Mouse (Mus musculus) neural tube, embryonic 11.5 days (tissue): ENCODE measurements at regions not wholly inside any gene's neighbourhood (a gene's known extent, or its start where the extent isn't known, plus 50 kb on each side); places are given as distances from the start of the nearest gene placed in this dataset.

Experiments used
- ATAC-seq: fragments of 200-750 bp; cut with Nextera tagmentation; 2 replicates; pipeline ENCODE4 v1.8.0; 2017; ENCODE audit warnings: moderate number of reproducible peaks, mild to moderate bottlenecking, moderate TSS enrichment, moderate library complexity; ENCODE audit not compliant: insufficient read depth, low FRiP score, low TSS enrichment
- DNase-seq: peaks from one replicate; pipeline ENCODE4 v3.0.0-alpha.2; 2015; ENCODE audit warnings: low spot score
- H3K27ac ChIP-seq: fragments of 300-500 bp; sonication (generic); 2 replicates; pipeline ENCODE4 v1.5.1; 2014; ENCODE audit warnings: low read depth, mild to moderate bottlenecking, low read length
- H3K27me3 ChIP-seq: fragments of 300-500 bp; sonication (generic); 2 replicates; pipeline ENCODE4 v1.6.1; 2014; ENCODE audit warnings: mild to moderate bottlenecking, low read length, mixed read lengths; ENCODE audit not compliant: control insufficient read depth, insufficient read depth
- H3K36me3 ChIP-seq: fragments of 300-500 bp; sonication (generic); 2 replicates; pipeline ENCODE4 v1.6.1; 2014; ENCODE audit warnings: mild to moderate bottlenecking, low read length, moderate library complexity, mixed read lengths; ENCODE audit not compliant: control insufficient read depth, insufficient read depth
- H3K4me1 ChIP-seq: fragments of 300-500 bp; sonication (generic); 2 replicates; pipeline ENCODE4 v1.6.1; 2014; ENCODE audit warnings: low read length, mixed read lengths; ENCODE audit not compliant: control insufficient read depth, insufficient read depth
- H3K4me2 ChIP-seq: fragments of 300-500 bp; sonication (generic); 2 replicates; pipeline ENCODE4 v1.6.1; 2014; ENCODE audit warnings: low read depth, mild to moderate bottlenecking, moderate library complexity
- H3K4me3 ChIP-seq: fragments of 300-500 bp; sonication (generic); 2 replicates; pipeline ENCODE4 v1.5.1; 2014; ENCODE audit warnings: low read depth, low read length
- H3K9ac ChIP-seq: fragments of 300-500 bp; sonication (generic); 2 replicates; pipeline ENCODE4 v1.6.1; 2014; ENCODE audit warnings: mild to moderate bottlenecking, low read length
- H3K9me3 ChIP-seq: fragments of 300-500 bp; sonication (generic); 2 replicates; pipeline ENCODE4 v1.6.1; 2016; ENCODE audit warnings: low read length; ENCODE audit not compliant: control insufficient read depth
- WGBS: fragments of 180-500 bp; shearing (Covaris S2); extraction: QIAGEN DNeasy Blood & Tissue Kit; methylation state at CpG from one replicate; pipeline ENCODE4 v1.1.7; 2014; 5-methylcytosine and 5-hydroxymethylcytosine counted together

DNA sequence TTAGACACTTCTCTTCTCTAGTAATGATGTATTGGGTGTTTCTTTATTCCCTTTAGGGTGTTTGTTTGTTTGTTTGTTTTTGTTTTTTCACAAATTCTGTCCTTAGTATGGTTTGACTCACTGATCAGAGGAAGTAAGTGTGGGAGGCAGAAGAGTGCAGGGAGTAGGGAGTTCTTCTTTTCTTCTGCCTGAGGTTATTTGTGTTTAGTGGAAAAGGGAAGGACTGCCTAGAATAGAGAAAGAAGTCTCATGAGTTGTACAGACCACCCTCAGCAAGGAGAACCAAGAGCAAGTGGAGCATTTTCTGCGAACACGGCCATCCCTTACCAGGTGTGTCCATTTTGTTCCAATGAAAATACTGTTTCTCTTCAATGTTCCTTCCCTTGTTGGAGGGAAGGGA is 253.9 kb downstream of the Ptprc start:
- Histone ChIP-seq H3K9me3 (no peaks in the 10 kb centered on the region), H3K27me3 (no peaks in the 10 kb centered on the region), H3K4me2 (no peak overlapping the region), H3K4me3 (no peak overlapping the region), H3K36me3 (no peaks in the 10 kb centered on the region; the same call in 1 of the 2 replicates), H3K4me1 (0 out of 2 replicates have a peak, but pooled peaks cover 2% of the 10 kb centered on the region), H3K9ac (no peak overlapping the region), H3K27ac (no peak overlapping the region)
- no peak for DNase-seq
- 94% methylated on average over 2 of the region's 2 CpGs for WGBS
- ATAC-seq, result no peak

DNA sequence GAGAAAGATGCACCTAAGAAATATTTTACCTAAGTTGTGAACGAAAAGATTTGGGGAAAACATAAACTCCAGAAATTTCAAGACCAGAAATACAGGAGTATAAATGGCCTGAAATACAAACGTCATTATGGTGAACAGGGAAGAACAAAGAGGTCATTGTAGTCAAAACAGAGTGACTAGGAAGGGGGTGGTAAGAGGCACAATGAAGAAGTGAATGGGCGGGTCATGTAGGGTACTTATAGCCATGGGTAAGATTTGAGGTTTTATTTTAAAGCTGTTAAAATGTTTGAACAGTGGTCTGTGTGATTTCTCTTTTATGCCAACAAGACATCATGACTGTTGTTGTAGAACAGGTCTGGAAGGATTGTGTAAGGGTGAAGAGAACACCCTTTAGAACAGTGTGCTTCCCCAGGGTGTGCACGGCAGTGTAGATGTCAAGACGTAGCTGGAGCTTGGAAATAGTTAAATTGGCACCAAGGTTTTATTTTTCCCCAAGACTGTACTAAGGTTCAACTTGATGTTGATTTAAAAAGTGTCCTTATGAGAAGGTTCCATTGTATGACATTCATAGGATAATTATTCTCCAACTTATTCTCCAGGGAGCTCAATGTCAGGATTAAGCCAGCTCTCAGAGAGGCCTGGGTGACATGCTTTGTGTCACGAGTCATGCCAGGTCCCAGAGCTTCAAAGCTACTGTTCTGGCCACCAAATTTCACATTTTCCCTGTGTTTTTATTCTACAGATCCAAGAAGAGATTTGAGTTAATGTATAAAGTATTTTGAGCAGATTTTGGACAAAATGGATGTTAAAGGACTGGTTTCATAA is 255.6 kb downstream of the Ptprc start:
- 70% methylated on average over 6 of the region's 6 CpGs for WGBS
- Histone ChIP-seq H3K9ac (no peak overlapping the region), H3K36me3 (no peaks in the 10 kb centered on the region; the same call in 1 of the 2 replicates), H3K27ac (no peak overlapping the region), H3K4me2 (no peak overlapping the region), H3K4me3 (no peak overlapping the region), H3K27me3 (no peaks in the 10 kb centered on the region), H3K9me3 (no peaks in the 10 kb centered on the region), H3K4me1 (0 out of 2 replicates have a peak, but pooled peaks cover 2% of the 10 kb centered on the region)
- ATAC-seq, result no peak
- DNase-seq, result no peak

GRCm38 (mm10) chr1:137917449-137917848 is 258.1 kb downstream of the Ptprc start:
- Histone ChIP-seq H3K36me3 (no peaks in the 10 kb centered on the region; the same call in 1 of the 2 replicates), H3K27me3 (no peaks in the 10 kb centered on the region), H3K4me3 (no peak overlapping the region), H3K27ac (no peak overlapping the region), H3K4me2 (no peak overlapping the region), H3K9me3 (no peaks in the 10 kb centered on the region), H3K9ac (no peak overlapping the region), H3K4me1 (no peaks in the 10 kb centered on the region)
- DNase-seq (no peak), ATAC-seq (no peak)
- WGBS, result 72% methylated on average over 1 of the region's 1 CpGs

DNA sequence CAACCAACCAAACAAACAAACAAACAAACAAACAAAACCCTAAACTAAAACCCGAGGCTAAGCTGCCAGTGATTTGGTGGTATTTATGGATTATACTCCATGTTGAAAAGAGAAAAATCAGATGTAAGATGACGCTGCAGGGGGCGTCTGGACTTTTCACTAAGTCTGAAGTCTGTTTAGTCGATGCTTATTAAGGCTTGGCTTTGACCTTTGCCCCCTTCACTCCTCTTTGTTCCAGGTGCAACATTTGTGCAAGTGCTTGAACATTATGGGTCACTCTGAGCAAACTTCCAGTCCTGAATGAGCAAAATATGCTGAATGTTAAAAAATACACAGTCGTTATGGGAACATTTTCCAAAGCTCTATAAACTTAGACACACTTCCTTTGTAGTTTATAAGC is 268.6 kb downstream of the Ptprc start:
- DNase-seq (no peak), ATAC-seq (no peak)
- no peak overlapping the region for H3K9ac ChIP-seq
- H3K4me1 ChIP-seq, result peaks cover 12% of the 10 kb centered on the region
- WGBS, result 51% methylated on average over 5 of the region's 5 CpGs
- H3K27me3 ChIP-seq, result no peaks in the 10 kb centered on the region
- H3K27ac ChIP-seq, result no peak overlapping the region
- no peak overlapping the region for H3K4me3 ChIP-seq
- no peaks in the 10 kb centered on the region; the same call in 1 of the 2 replicates for H3K36me3 ChIP-seq
- no peak overlapping the region for H3K4me2 ChIP-seq
- no peaks in the 10 kb centered on the region for H3K9me3 ChIP-seq

DNA sequence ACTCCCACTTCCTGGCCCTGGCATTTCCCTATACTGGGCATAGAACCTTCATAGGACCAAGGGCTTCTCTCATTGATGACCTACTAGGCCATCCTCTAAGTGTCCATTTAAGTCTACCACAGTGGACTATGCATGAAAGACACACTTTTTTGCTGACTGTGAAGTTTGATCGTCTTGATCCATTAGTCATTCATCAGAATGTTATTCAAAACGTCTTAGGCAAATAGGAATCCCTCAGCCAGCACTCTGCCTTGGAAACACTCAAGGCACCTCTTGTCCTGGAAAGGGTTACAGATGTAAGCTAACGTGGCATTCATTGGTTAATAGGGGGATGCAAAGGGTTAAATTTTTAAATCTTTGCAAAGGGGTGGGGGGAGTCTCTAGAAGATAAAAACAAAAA is 269.0 kb downstream of the Ptprc start:
- Histone ChIP-seq H3K9me3 (no peaks in the 10 kb centered on the region), H3K4me3 (no peak overlapping the region), H3K27ac (no peak overlapping the region), H3K4me2 (no peak overlapping the region), H3K9ac (no peak overlapping the region), H3K36me3 (no peaks in the 10 kb centered on the region; the same call in 1 of the 2 replicates), H3K27me3 (no peaks in the 10 kb centered on the region), H3K4me1 (peaks cover 13% of the 10 kb centered on the region)
- DNase-seq (no peak), ATAC-seq (no peak)
- 47% methylated on average over 3 of the region's 3 CpGs for WGBS

DNA sequence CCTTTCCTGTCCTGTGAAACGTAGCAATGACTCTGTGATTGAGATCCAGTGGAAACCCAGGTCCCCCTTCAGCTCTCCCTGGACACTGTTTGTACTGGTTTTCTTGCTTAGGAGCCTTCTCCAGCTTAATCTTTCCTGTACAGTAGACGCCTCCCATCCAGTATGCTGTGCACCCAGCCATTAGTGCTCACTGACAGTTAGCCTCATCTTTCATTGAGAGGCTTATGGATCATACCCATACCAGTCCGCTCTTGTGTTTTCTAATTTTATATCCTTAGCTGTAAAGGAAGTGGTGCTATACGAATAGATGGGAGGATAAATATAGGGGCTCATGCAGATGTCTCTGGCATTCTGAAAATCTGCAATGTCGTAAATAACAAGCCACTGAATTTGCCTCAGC is 269.9 kb downstream of the Ptprc start:
- ATAC-seq (no peak), DNase-seq (no peak)
- Histone ChIP-seq H3K27me3 (no peaks in the 10 kb centered on the region), H3K4me3 (no peak overlapping the region), H3K27ac (no peak overlapping the region), H3K9me3 (no peaks in the 10 kb centered on the region), H3K4me2 (0 out of 2 replicates have a peak overlapping the region, but pooled peaks have one; percentile 5), H3K4me1 (peaks cover 13% of the 10 kb centered on the region), H3K9ac (no peak overlapping the region), H3K36me3 (no peaks in the 10 kb centered on the region)
- WGBS, result 65% methylated on average over 5 of the region's 5 CpGs

DNA sequence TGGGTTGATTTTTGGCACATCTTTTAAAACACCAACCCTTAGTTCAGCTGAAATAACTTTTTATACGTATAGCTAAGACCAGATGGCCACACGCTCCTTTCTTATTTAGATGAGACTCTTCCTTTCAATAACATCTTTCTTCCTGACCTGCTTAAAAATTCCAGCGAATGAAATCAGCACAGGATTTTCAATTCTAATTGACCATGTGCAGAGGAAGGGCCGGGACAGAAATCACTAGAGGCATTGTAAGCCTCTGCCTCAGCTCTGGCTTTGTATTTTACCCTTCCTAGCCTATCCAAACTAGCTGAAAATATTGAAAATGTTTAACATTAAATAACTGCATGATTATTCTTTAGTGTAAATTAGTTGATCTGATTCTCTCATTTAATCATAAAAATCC is 272.2 kb downstream of the Ptprc start:
- Histone ChIP-seq H3K4me3 (no peak overlapping the region), H3K4me2 (peak overlapping the region; percentile 47; the same call in 1 of the 2 replicates), H3K27me3 (no peaks in the 10 kb centered on the region), H3K9me3 (no peaks in the 10 kb centered on the region), H3K36me3 (no peaks in the 10 kb centered on the region), H3K4me1 (peaks cover 13% of the 10 kb centered on the region), H3K9ac (no peak overlapping the region), H3K27ac (no peak overlapping the region)
- no peak for DNase-seq
- ATAC-seq, result no peak
- 22% methylated on average over 4 of the region's 4 CpGs for WGBS

DNA sequence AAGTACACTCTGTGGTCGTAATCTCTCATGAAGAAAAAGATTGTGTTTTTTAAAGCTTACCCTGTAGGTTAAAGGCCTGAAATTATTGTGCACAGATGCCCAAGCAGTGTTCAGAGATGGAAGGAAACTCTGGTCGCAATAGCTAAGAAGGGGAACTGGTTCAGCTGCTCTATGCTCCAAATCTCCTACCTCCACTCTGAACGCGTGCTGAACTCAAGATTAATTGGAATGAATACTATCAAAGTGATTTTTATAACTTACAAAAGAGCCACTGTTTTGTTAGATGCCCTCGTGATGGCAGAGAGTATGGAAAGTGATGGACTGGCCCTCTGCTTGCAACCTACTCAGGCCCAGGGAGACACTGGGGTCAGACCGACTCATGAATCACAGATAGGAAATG is 272.6 kb downstream of the Ptprc start:
- peaks cover 13% of the 10 kb centered on the region for H3K4me1 ChIP-seq
- peak overlapping the region; percentile 83 for H3K4me3 ChIP-seq
- 38% methylated on average over 6 of the region's 6 CpGs for WGBS
- H3K4me2 ChIP-seq, result peak overlapping the region; percentile 47
- peak overlapping the region; percentile 72 for H3K27ac ChIP-seq
- ATAC-seq (no peak), DNase-seq (no peak)
- no peaks in the 10 kb centered on the region for H3K9me3 ChIP-seq
- no peaks in the 10 kb centered on the region for H3K36me3 ChIP-seq
- peak overlapping the region; percentile 43 for H3K9ac ChIP-seq
- no peaks in the 10 kb centered on the region for H3K27me3 ChIP-seq

- Histone ChIP-seq H3K4me1 (peaks cover 13% of the 10 kb centered on the region), H3K4me3 (peak overlapping the region; percentile 83), H3K27ac (no peak overlapping the region; the same call in 1 of the 2 replicates), H3K27me3 (no peaks in the 10 kb centered on the region), H3K9me3 (no peaks in the 10 kb centered on the region), H3K36me3 (no peaks in the 10 kb centered on the region), H3K9ac (peak overlapping the region; percentile 42; the same call in 1 of the 2 replicates), H3K4me2 (peak overlapping the region; percentile 47)
- DNase-seq (no peak), ATAC-seq (no peak)
- WGBS, result 44% methylated on average over 4 of the region's 4 CpGs
Measured at GRCm38 (mm10) chr1:137901996-137902395, 273.5 kb downstream of the Ptprc start.
